Mouse (Mus musculus) Patski (cell line): ENCODE measurements at regions not wholly inside any gene's neighbourhood (a gene's known extent, or its start where the extent isn't known, plus 50 kb on each side); places are given as distances from the start of the nearest gene placed in this dataset.
A peak's percentile ranks its signal among the peaks of the same experiment; 100 is the strongest.
"Not testable (repeated sequence)": the region's sequence is repeated elsewhere in the genome, so short reads cannot be mapped to it uniquely, and the experiment has no call there.

Experiments used
- ATAC-seq: fragments of 100-300 bp; one replicate; pipeline ENCODE4 v1.8.0; 2021
- CTCF ChIA-PET: fragments of 350-600 bp; sonication (Branson Sonifier 250); formaldehyde crosslinking; loops from one replicate; lab custom pipeline; 2022; ENCODE audit warnings: inconsistent platforms; lab: Charles Lee
- POLR2A ChIA-PET: fragments of 350-600 bp; sonication (Branson Sonifier 250); formaldehyde crosslinking; loops from one replicate; lab custom pipeline; 2022; ENCODE audit warnings: antibody characterized with exemption, inconsistent platforms; lab: Charles Lee
- DNase-seq: peaks from one replicate; pipeline ENCODE4 v3.0.0-alpha.2; 2011; ENCODE audit warnings: low read depth, low spot score
- H3K27me3 ChIP-seq: fragments of 371-371 bp; one replicate; pipeline ENCODE4 v1.5.1; 2021
- CTCF ChIP-seq: fragments of 100-300 bp; IDR thresholded peaks from one replicate; pipeline ENCODE4 v1.5.1; 2021
- in situ Hi-C: fragments of 300-500 bp; cut with MboI; formaldehyde crosslinking; loops from 3 replicates; pipeline ENCODE4 v1.11.1; 2018; ENCODE audit warnings: low pct_unique_long_range_greater_than_20kb, mixed read lengths

DNA sequence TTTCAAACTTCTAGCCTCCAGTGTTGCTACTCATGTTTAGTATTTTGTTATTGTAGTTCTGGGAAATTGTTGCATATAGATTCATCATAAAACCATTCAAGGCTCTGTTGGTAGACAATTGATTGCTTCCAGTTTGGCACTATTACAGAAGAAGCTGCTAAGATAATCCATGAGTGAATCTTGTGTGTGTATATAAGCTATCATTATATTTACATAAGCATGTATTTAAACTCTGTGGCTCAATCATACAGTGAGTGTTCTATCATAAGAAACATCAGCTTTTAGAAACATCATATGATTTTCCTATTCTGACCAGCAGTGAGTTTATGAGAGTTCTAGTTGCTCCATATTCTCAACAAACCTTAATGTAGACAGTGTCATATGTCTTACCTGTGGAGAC is 397.7 kb upstream of the Tbl1xr1 start:
- ATAC-seq = no peak
- ChIA-PET POLR2A (no interaction called here), CTCF (interaction anchor here (1.1 to 1.5 kb wide), 4 partner anchors 21 to 139 kb away, joined by 3 to 4 read pairs (median 3); no protein-coding TSS in a partner anchor)
- no peak for DNase-seq
- no peak for TF ChIP-seq CTCF
- in situ Hi-C loops = no loop called here
- H3K27me3 ChIP-seq = no peaks in the 10 kb centered on the region

DNA sequence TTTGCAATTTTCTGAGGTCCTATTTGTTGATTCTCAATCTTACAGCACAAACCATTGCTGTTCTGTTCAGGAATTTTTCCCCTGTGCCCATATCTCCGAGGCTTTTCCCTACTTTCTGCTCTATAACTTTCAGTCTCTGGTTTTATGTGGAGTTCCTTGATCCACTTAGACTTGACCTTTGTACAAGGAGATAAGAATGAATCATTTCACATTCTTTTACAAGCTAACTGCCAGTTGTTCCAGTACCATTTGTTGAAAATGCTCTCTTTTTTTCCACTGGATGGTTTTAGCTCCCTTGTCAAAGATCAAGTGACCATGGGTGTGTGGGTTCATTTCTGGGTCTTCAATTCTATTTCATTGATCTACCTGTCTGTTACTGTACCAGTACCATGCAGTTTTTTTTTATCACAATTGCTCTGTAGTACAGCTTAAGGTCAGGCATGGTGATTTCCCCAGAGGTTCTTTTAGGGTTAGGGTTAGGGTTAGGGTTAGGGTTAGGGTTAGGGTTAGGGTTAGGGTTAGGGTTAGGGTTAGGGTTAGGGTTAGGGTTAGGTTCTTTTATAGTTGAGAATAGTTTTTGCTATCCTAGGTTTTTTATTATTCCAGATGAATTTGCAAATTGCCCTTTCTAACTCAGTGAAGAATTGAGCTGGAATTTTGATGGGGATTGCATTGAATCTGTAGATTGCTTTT is 378.3 kb upstream of the Tbl1xr1 start:
- POLR2A ChIA-PET = interaction anchor here (0.6 kb wide), 1 partner anchor 13 kb away, joined by 4 read pairs; no protein-coding TSS in a partner anchor

DNA sequence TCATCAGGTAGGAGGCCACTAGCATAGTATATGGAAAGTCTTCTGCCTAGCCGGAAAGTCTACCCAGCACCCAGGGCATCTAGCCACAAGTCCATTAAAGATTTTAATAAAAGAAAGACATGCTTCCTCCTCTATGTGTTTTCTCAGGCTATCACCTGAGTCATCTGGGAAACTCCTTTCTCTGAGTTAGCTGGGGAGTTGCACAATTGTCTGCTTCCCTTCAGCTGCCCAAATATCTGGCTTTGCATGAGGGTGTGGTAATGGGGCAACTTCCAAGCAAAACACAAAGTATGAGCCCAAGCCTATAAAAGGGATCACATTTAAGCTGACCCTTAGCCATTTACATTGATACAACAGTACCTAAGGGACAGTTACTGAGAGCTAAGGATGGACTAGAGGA is 376.9 kb upstream of the Tbl1xr1 start:
- no peaks in the 10 kb centered on the region for H3K27me3 ChIP-seq
- DNase-seq = peak; percentile 85
- in situ Hi-C loops = no loop called here
- ChIA-PET CTCF (interaction anchor here (0.9 to 2.0 kb wide), 4 partner anchors 19 to 411 kb away, joined by 3 to 4 read pairs (median 4); no protein-coding TSS in a partner anchor), POLR2A (no interaction called here)
- peak; percentile 91 for ATAC-seq
- TF ChIP-seq CTCF = no peak

More for the DNA sequence above, 378.3 kb upstream of the Tbl1xr1 start:
- DNase-seq, CTCF ChIA-PET, H3K27me3 ChIP-seq, ATAC-seq, in situ Hi-C loops: not testable (repeated sequence)

DNA sequence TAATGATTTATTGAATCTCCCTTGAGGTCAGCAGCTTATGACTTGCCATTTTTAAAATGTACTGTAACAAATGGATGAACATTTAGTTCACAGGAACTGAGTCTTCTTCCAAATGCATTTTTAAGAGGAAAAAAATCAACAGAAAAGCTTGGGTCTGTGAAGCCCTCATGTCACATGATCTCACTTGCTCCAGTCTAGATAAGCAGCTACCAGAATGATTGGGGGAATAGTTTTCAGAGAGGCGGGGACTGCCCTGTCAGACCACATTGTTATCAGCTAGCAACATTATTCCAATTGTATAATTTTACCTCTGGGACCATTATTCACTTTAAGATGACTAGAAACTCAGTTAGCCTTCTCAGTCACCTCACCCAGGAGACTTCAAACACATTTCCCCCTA is 376.1 kb upstream of the Tbl1xr1 start:
- TF ChIP-seq CTCF = no peak
- ChIA-PET POLR2A (no interaction called here), CTCF (interaction anchor here (1.0 to 2.0 kb wide), 5 partner anchors 18 to 222 kb away, joined by 3 to 4 read pairs (median 4); no protein-coding TSS in a partner anchor)
- ATAC-seq (no peak), DNase-seq (no peak)
- in situ Hi-C loops = no loop called here
- no peaks in the 10 kb centered on the region for H3K27me3 ChIP-seq

DNA sequence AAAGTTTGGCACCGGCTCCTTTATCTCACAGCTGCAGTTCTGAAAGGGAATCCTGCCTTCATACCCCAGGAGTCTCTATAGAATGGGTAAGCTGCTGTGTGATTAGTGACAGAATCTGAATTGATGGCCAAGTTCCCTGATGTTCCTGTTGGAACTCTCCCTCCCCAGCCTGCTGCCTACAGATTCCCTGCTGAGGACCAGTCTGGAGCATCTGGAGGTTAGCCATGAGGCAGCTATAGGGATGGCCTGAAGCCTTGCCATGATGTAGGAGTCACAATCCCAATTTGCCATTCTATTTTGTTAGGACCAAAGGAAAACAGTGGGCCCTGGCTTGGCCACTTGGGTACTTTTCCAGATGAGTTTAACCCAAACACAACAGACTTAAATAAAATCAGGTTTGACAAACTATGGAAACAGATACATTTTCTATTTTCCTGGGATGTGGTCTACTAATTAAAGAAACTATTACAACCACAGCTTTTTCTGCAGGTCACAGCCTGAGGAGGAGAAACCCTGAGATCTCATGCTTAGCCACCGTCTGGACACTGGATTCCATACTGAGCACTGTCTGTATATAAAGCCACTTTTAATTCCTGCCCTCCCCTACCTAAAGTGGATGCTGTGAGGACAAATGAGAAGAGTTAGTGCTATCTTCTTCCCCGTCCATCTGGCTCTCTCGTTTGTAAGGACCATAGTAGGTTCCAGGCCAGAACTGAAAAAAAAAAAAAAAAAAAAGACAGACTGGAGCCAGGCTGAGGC is 349.5 kb upstream of the Tbl1xr1 start:
- in situ Hi-C loops = no loop called here
- ChIA-PET POLR2A (no interaction called here), CTCF (interaction anchor here (1.3 kb wide), 1 partner anchor 12 kb away, joined by 3 read pairs; no protein-coding TSS in a partner anchor)
- DNase-seq = no peak
- TF ChIP-seq CTCF = no peak
- no peaks in the 10 kb centered on the region for H3K27me3 ChIP-seq
- no peak for ATAC-seq

DNA sequence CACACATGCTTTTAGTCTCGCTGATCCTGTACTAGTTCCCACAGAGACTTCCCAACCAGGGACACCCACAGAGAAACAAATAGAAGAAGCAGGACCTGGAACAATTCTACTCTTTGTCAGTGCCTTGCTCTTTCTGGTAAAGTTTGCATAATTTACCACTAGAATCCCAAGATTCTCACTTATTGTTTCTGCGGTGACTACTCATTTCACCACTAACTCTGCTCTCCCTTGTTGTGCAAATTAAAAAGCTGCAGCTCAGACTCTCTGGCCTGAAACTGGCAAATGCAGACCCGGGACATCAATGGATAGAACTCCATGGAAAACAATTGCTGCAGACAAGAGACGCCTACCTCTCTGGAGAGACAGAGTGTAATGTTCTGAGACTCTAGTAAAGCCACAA is 348.4 kb upstream of the Tbl1xr1 start:
- CTCF ChIA-PET = interaction anchor here (1.0 to 1.3 kb wide), 2 partner anchors 12 to 13 kb away, joined by 3 read pairs; no protein-coding TSS in a partner anchor
- in situ Hi-C loops = no loop called here

DNA sequence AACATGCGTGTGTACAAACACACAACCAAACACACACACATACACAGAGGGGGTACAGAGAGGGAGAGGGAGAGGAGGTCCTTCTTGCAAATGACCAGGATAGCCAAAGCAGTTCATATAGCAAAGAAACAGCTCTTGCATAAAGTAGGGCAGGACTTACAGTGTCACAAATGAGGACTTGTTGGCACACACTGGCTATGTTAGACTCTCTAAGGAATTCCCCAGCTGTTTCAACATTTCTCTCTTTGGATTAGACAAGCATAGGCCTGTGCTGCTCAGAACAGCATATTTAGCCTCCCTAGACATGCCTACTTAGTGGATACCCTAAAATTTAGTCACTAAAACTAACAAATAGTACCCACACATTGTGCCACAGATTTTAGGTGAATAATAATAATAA is 347.1 kb upstream of the Tbl1xr1 start:
- in situ Hi-C loops = no loop called here
- DNase-seq (no peak), ATAC-seq (no peak)
- ChIA-PET CTCF (interaction anchor here (1.2 kb wide), 1 partner anchor 70 kb away, joined by 3 read pairs; no protein-coding TSS in a partner anchor), POLR2A (no interaction called here)
- no peak for TF ChIP-seq CTCF
- H3K27me3 ChIP-seq = no peaks in the 10 kb centered on the region

More for the DNA sequence above, 348.4 kb upstream of the Tbl1xr1 start:
- POLR2A ChIA-PET = no interaction called here
- H3K27me3 ChIP-seq = no peaks in the 10 kb centered on the region
- TF ChIP-seq CTCF = no peak
- DNase-seq (no peak), ATAC-seq (no peak)

DNA sequence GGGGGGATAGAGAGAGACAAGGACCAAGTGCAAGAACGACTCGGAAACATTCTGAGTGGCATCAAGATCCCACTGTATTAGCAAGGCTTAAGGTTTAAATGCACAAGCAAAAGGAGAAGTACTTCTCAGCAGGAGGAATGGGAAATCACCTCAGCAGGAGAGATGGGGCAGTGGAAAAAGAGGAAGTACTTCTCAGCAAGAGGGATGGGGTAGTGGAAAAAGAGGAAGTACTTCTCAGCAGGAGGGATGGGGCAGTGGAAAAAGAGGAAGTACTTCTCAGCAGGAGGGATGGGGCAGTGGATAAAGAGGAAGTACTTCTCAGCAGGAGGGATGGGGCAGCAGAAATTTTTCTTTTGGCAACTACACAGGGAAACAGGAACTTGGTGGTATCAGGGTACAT is 340.8 kb upstream of the Tbl1xr1 start:
- POLR2A ChIA-PET, ATAC-seq, in situ Hi-C loops, H3K27me3 ChIP-seq, DNase-seq, CTCF ChIA-PET: not testable (repeated sequence)

DNA sequence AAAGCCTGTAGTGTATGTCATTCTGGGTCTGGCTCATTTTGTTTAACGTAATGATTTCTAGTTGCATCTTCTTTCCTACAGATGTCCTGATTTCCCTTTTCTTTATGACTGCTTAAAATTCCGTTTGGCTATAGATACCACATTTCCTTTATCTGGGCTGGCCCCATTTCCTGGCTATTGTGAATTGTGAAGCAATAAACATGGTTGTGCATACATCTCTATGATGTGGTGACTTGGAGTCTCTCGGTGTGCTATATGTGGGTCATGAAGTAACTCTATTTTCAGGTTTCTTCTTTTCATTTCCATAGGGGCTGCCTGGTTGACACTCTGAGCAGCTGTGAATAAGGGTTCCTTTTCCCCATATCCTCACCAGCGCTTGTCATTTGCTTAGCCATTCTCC is 336.7 kb upstream of the Tbl1xr1 start:
- ATAC-seq (no peak), DNase-seq (no peak)
- in situ Hi-C loops = no loop called here
- no peak for TF ChIP-seq CTCF
- ChIA-PET POLR2A (no interaction called here), CTCF (interaction anchor here (0.8 to 3.2 kb wide), 4 partner anchors 11 to 35 kb away, joined by 3 to 10 read pairs (median 3); no protein-coding TSS in a partner anchor)
- no peaks in the 10 kb centered on the region for H3K27me3 ChIP-seq

DNA sequence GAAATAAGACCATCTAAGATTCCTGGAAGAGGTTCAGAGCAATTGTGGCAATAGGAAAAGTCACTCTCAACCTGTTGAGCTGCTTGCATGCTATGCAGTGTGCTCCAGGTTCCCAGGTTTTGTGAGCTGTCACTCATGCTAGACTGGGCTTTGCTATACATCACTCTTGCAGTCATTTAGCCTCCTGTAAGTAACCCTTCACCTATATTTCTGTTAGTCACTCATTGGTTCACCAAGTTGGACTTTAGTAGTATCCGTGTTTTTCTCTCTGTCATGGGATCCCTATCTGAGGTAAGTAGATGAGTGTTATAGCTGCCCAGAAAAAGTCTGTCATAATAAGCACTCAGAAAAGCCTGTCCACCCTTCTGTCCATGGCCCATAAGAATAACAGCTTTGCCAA is 332.3 kb upstream of the Tbl1xr1 start:
- in situ Hi-C loops = no loop called here
- ChIA-PET CTCF (interaction anchor here (1.6 kb wide), 1 partner anchor 11 kb away, joined by 4 read pairs; no protein-coding TSS in a partner anchor), POLR2A (no interaction called here)
- ATAC-seq (no peak), DNase-seq (no peak)
- no peak for TF ChIP-seq CTCF
- no peaks in the 10 kb centered on the region for H3K27me3 ChIP-seq
